Mouse (Mus musculus) left cerebral cortex, postnatal 36 days (tissue): ENCODE measurements at regions not wholly inside any gene's neighbourhood (a gene's known extent, or its start where the extent isn't known, plus 50 kb on each side); places are given as distances from the start of the nearest gene placed in this dataset.

Source experiments
- DNase-seq, 2 experiments: peaks; one replicate each; pipeline ENCODE4 v3.0.0; 2021 to 2022; ENCODE audit warnings: low spot score in 2 of 2, mixed read lengths in 1 of 2
- intact Hi-C: fragments of 180-260 bp; cut with DNase I; formaldehyde crosslinking; loops from one replicate; pipeline ENCODE4 v1.15.1; 2025

GRCm38 (mm10) chr11:117413133-117413532 lies 71.0 kb upstream of the Gm11733 start:
- DNase-seq: no peak
- intact Hi-C loops: no loop called here

DNA sequence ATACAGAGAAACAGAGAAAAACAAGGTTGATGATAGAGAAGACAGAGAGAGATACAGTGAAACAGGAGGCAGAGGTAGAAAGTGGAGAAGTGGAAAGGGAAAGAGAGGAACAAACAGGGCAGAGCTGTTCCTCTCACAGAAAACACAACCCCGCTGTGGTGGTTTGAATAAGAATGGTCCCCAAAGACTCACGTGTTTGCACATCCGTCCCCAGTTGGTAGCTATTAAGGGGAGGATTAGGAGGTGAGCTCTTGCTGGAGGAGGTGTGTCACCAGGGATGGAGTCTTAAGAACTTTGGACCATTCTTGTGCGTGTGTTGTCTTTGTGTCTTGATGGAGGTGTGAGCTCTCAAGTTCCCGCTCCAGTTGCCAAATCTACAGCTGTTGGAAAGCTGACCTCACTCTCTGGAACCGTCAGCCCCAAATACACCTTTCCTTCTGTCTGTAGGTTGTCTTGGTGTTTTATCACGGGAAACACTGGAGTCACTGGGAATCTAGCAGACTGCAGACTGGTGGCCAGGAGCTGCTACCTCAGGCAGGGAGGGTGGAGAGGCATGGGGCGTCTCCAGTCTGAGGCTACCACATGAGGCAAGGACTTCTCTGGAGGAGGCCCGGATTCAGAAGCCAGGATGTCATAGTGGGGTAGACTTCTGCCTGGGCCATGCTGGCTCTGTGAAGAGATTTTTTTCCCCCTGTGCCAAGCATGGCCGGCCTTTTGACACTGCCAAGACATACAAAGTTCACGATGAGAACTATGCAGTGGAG lies 70.0 kb upstream of the Gm11733 start:
- DNase-seq: no peak
- intact Hi-C loops: no loop called here

DNA sequence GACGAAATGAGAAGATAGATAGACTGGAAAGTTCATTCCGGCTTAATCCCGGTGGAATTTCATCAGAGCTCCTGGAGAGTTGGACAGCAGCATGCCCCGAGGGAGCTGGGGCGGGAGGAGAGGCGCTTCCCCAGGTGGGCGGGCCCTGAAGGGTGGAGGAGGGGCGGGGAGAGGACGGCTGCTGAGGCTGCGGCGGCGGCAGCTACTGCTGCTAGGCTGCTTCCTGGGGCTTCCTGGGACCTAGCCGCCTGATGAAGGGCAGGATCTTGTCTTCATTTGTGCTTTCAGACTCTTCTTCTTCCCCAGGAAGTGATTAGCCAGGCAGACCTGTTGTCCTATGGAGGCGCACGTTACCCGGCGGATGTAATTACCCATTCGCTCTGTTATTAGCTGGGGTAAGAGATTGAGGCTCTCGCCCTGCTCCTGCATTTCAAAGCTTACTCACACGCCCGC lies 69.3 kb upstream of the Gm11733 start:
- DNase-seq: peak in 1 of 2 experiments; percentile 22
- intact Hi-C loops: no loop called here

DNA sequence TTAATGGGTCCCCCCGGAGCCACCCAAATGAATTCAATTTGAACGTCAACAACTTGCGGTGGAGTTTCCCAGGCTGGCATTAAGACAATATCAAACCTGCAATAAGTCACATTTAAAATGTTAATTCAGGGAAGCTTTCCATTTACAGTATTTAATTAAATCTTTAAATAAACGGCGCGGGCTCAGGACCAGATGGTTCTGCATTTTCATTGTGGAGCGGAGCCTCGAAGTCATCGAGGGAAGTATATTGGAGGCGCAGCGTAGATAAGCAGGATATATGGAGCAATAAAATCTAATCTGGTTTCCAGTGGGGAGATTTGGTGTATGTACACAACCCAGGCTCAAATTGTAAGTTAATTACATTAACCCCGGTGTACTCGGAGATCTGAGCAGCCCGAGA lies 68.7 kb upstream of the Gm11733 start:
- intact Hi-C loops: no loop called here
- DNase-seq: no peak

DNA sequence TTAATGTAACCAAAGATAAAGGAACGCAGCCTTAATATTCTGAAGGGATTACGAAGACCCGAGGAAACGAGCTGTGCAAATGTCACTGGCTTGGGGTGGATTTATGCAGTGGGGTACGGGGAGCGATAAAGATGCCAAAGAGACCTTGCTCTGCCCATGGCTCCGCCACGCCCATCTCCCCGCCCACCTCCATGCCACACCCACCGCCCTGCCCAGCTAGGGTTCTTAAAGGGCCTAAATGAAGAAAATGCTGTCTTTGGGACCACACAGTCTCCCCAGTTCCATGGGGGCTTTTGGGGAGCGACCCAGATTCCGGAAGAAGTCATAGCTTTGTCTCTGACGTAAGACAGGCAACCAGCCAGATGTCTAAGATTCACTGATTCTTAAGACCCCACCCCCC lies 68.2 kb upstream of the Gm11733 start:
- intact Hi-C loops: no loop called here

DNA sequence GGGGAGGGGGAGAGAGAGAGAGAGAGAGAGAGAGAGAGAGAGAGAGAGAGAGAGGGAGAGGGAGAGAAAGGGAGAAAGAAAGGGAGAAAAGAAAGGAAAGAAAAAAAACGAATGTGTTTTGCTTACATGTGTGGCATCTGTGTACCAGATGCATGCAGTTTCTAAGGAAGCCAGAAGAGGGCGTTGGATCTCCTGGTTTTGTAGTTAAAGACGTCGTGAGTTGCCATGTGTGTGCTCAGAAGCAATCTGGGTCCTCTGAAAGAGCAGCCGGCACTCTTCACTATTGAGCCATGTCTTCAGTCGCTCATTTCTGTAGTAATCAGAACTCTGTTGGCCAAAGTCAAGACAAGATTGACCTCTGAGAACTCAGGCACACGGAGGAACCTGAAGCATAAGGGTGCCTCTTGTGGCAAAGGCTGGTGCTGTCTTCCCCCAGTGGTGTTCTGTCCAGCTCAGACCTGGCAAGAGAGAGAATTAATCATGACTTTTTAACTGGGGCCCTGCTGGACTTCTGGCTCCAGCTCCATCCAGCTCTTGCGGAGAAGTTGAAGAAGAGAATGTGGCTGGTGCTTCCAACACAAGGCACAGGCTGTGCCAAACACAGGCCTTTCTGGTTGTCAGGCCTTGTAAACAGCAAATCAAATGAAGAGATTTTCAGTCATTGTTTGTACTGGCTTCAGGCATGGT lies 67.0 kb upstream of the Gm11733 start:
- no peak for DNase-seq
- intact Hi-C loops: no loop called here

More for the DNA sequence above, 68.2 kb upstream of the Gm11733 start:
- no peak for DNase-seq

GRCm38 (mm10) chr11:117417959-117418574 lies 66.1 kb upstream of the Gm11733 start:
- DNase-seq: no peak
- intact Hi-C loops: no loop called here

DNA sequence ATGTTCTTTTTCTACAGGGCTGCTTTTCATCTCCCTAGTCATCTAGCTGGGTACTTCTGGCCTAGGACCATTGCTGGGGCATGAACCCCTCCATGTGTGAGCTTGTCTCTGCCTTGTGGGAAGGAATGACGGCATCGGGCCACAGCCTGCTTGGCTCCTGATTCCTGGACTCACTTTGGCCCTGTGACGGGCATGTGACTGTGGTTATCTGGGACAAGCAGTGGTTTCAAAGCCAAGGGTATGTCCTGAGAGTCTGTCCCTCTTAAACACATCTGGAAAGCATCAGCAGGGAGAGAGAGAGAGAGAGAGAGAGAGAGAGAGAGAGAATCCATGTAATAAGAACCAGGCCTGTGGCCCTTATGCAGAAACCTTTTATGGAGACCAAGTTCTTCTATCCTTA lies 65.2 kb upstream of the Gm11733 start:
- no peak for DNase-seq
- intact Hi-C loops: no loop called here

- DNase-seq: no peak
- intact Hi-C loops: no loop called here
These were observed 64.7 kb upstream of the Gm11733 start for GRCm38 (mm10) chr11:117419351-117419969.

DNA sequence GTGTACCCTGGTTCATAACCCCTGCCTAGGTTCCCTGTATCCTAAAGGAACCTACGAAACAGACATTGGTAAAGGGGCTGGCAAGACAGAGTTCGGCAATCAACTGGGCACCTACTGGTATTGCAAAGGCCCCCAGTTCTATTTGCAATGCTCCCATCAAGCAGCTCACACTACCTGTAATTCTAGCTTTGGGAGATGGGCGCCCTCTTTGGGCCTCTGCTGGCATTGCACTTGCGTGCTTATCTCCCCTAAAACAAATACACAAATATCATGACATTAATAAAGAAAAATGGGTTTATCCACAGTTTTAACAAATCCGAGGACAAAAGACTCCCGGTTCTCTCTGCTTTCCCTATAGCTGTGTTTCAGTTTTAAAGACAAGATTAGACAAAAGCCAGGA lies 61.5 kb upstream of the Gm11733 start:
- no peak for DNase-seq
- intact Hi-C loops: no loop called here

DNA sequence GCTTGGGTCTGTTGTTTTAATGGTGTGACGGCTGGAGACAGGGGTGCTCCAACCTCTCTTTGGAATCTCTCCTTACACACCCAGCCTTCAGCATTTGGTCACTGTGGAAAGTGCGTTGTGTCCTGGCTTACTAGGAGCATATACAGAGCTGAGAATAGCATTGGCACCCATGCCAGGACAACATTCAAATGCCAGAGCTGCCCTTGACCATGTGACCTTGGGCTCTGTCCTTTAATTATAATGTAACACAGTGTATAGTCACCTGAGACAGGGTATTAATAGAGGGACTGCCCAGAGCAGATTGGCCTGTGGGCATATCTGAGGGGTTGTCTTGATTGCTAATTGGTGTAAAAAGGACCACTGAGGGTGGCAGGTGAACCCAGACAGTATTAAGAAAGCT lies 60.7 kb upstream of the Gm11733 start:
- DNase-seq: no peak
- intact Hi-C loops: no loop called here

DNA sequence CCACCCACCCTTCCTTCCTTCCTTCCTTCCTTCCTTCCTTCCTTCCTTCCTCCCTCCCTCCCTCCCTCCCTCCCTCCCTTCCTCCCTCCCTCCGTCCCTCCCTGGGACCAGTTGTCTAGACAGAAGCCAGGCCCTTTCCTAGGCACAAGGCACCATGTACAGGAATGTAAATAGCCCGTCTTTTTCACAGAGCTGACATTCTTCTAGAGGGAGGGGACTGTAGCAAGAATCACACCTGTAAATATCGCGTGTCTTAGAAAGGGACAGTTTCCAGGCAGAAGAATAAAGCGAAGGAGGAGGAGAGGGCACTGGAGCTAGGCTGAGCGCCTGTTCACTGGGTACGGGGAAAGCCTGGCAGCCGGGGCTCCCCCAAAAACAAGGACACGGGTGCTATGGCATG lies 58.7 kb upstream of the Gm11733 start:
- DNase-seq: no peak
- intact Hi-C loops: no loop called here

GRCm38 (mm10) chr11:117425927-117426326 lies 58.2 kb upstream of the Gm11733 start:
- intact Hi-C loops: no loop called here
- DNase-seq: no peak

- no peak for DNase-seq
- intact Hi-C loops: no loop called here
These were observed 57.5 kb upstream of the Gm11733 start for GRCm38 (mm10) chr11:117426651-117427050.

DNA sequence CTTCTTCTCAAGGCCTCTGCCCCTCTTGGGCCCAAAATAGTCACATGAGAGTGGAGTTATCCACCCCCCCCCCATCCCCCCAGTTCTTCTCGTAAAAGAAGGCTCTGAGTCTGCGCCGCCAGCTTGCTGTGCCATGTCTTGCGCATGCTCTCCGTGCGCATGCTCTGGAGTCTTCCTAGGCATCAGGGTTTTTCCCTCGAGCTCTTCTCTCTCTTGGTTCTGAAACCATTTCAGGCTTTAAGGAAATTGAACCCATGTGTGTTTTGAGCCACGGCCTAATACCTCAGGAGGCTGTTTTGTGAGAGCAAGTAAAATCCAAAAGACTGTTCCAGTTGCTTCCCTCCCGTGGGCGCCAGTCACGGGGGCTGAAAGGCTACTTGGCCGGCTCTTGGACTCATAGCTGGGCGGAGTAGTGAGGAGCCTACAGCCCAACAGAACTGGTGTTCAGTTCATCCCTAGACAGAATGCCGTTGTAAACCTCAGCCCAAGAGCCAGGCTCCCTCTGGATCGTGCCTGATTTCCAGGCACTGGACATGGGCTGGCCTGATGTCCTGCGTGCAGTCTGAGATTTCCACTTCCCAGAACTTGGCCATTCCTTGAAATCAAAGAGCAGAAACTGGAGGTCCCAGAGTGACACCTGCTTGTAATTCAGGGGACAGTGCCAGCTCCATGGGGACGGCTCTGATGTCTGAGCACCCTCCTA lies 56.2 kb upstream of the Gm11733 start:
- intact Hi-C loops: no loop called here
- no peak for DNase-seq

- intact Hi-C loops: no loop called here
- no peak for DNase-seq
These were observed 54.8 kb upstream of the Gm11733 start for GRCm38 (mm10) chr11:117429326-117429752.

GRCm38 (mm10) chr11:117429894-117430293 lies 54.3 kb upstream of the Gm11733 start:
- intact Hi-C loops: no loop called here
- no peak for DNase-seq

DNA sequence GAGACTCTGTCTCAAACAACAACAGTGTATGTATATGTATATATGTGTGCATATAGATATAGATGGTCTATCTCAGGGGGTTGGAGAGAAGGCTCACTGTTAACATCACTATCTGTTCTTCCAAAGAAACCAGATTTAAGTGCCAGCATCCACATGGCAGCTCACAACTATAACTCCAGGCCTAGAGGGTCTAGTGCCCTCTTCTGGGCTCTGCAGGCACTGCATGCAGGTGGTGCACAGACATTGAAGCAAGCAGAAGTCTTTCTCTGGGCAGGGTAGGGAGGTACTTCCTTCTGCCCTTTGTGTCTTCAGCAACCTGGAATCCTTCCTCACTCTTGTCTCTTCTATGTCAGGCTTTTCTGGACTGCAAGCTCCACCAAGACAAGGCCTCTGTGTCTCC lies 50.1 kb upstream of the Gm11733 start:
- intact Hi-C loops: no loop called here
- no peak for DNase-seq
